Mouse (Mus musculus): Measurements from ENCODE around the gene Sntb2. TPM values are rescaled to one million over a fixed set of nuclear protein-coding genes. Genes with fewer than 3 reads are reported as not detected.
"Not testable (repeated sequence)": the region's sequence is repeated elsewhere in the genome, so short reads cannot be mapped to it uniquely, and the experiment has no call there.

The Sntb2 gene
- total RNA-seq, 2 experiments from 2014 or later: 12.5 to 16.8 TPM

- DNase-seq (ENCODE audit: low spot score in 2 of 2); intact Hi-C loops (cut with DNase I): not testable (repeated sequence)
These were observed 7.4 kb upstream of the Sntb2 start for GRCm38 (mm10) chr8:106928182-106928581.

GRCm38 (mm10) chr8:106929155-106929913 is 6.2 kb upstream of the Sntb2 start:
- intact Hi-C loops (cut with DNase I): no loop called here
- no peak for DNase-seq (ENCODE audit: low spot score in 2 of 2)

DNA sequence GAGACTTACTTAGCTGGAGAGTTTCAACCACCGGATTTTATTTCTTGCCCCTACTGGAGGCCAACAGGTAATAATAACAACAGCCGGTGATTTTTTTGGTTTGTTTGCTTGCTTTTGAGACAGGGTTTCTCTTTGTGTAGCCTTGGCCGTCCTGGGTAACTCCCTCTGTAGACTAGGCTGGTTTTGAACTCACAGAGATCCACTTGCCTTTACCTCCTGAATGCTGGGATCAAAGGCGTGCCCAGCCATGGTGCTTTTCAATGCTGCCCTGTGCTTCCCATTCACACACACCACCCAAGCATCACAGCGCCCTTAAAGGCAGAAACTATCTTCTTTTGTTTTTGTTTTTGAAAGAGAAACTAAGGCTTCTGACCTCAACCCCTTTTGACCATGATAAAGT is 5.6 kb upstream of the Sntb2 start:
- intact Hi-C loops (cut with DNase I): no loop called here

DNA sequence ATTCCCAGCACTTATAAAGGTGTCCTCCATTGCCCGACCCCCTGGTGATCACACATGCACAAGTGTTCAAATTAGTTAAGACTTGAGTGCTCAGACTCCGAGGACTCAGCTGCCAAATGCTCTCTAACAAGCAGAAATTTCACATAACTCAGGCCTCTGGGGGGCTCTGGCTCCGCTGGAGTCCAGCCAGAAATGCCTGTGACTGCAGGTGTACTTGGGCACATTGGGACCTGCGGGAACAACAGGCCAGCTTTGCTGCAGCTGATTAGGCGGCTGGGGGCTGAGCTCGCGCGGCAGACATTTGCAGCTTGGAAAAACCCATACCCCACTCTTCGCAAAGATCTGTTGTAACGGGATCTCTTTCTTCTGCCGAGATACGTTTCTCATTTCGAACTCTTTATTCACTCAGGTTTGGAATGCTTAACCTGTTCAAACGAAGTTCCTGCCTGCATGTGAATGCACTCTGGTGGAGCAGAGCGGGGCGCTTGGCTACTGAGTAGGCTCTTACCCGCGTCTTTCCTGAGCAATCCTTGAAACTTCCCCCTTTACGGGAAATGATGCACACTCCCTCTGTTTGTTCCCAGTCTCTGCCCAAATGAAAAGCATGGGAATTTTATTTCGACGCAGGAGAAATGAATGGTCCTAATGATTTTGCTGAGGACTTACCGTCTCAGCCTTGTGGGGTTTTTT is 3.0 kb upstream of the Sntb2 start:
- intact Hi-C loops (cut with DNase I): no loop called here
- no peak for DNase-seq (ENCODE audit: low spot score in 2 of 2)

More for the DNA sequence above, 5.6 kb upstream of the Sntb2 start:
- no peak for DNase-seq (ENCODE audit: low spot score in 2 of 2)

- DNase-seq (ENCODE audit: low spot score in 2 of 2): no peak
- intact Hi-C loops (cut with DNase I): no loop called here
These were observed 1.9 kb upstream of the Sntb2 start for GRCm38 (mm10) chr8:106933506-106934143.

DNA sequence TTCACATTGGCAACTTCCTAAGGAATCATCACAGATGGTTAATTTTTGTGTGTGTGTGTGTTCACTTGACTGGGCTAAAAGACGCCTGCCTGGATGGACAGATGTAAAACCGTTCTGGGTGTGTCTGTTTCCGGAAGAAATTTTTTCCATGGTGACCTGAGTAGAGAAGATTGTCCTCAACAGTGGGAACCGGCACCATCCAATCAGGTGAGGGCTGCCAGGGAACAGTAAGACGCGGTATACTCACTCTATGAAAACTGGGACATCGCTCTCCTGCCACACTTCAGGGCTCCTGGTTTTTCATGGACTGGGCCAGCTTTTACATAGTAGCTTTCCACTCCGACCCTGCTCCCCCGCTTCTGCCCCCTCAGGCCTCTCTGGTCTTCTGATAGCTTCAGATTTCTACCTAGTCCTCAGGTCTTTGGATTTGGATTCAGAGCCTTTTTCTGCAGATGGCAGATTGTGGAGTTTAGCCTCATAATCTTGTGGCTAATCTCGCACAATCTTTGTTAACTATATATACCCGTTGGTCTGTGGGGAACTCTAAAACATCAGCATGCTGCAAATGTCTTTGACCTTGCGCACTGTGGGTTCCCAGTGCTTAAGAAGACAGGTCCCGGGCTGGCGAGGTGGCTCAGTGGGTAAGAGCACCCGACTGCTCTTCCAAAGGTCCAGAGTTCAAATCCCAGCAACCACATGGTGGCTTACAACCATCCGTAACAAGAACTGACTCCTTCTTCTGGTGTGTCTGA is 1.1 kb upstream of the Sntb2 start:
- intact Hi-C loops (cut with DNase I): no loop called here

GRCm38 (mm10) chr8:106935899-106936477 is 438 bp downstream of the Sntb2 start:
- intact Hi-C loops (cut with DNase I): loop anchor here (2.0 kb wide), 1 partner anchor 45 kb away; no protein-coding TSS in a partner anchor
- peak in 1 of 2 experiments; percentile 35 for DNase-seq (ENCODE audit: low spot score in 2 of 2)

More for the DNA sequence above, 1.1 kb upstream of the Sntb2 start:
- DNase-seq (ENCODE audit: low spot score in 2 of 2): no peak

DNA sequence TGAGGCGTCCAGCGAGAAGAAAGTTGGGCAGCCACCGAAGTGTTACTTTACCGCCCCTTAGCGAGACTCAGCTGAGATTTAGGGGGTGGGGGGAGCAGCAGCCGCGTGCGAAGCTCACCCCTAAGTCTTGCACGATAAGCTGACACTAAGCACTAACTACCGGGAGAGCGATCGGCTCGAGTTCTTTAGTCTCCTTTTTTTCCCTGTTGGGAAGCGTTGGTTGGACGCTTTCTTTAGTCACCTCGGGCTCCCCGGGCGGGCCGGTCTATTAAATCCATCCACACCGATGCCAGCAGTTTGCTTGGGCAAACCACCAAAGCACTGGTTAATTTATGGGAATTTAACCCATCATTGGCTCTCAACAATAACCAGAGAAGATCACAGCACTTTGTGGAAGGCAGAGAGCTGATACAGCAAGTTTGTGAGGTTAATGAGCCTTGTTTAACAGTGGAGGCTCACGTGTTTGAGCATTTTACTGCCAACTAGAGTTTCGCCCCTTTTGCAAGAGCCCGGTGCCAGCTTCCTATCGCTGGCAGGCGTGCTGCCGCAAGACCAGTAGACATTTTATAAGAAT is 1.0 kb downstream of the Sntb2 start:
- DNase-seq (ENCODE audit: low spot score in 2 of 2): peak; percentile 37 to 65
- intact Hi-C loops (cut with DNase I): loop anchor here (2.0 kb wide), 1 partner anchor 44 kb away; no protein-coding TSS in a partner anchor

- peak in 1 of 2 experiments; percentile 12 for DNase-seq (ENCODE audit: low spot score in 2 of 2)
- intact Hi-C loops (cut with DNase I): loop anchor here (2.0 kb wide), 1 partner anchor 44 kb away; no protein-coding TSS in a partner anchor
These were observed 1.7 kb downstream of the Sntb2 start for GRCm38 (mm10) chr8:106937081-106937800.

DNA sequence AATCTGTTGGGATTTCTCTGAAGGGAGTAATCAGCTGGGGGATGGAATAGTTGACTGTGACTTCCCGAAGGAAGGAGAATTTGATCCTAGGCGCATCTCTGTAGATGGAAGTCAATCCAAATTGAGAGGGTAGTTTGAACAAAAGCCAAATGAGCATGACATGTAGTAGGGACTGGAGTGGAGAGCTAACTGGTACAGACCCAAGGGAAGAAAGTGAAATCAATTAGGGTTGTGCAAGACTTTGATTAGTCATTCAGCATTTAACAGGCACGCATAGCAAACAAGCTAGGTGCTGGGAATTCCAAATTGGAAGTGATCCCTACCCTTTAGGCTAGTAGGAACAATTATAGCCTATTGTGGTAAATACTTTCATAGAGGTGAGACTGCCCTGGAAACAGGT is 6.3 kb downstream of the Sntb2 start:
- no peak for DNase-seq (ENCODE audit: low spot score in 2 of 2)
- intact Hi-C loops (cut with DNase I): no loop called here

- intact Hi-C loops (cut with DNase I): no loop called here
- DNase-seq (ENCODE audit: low spot score in 2 of 2): no peak
These were observed 8.4 kb downstream of the Sntb2 start for GRCm38 (mm10) chr8:106943874-106944418.

GRCm38 (mm10) chr8:106944756-106945155 is 9.2 kb downstream of the Sntb2 start:
- intact Hi-C loops (cut with DNase I): loop anchor here (5.0 kb wide), 1 partner anchor 37 kb away; no protein-coding TSS in a partner anchor
- DNase-seq (ENCODE audit: low spot score in 2 of 2): peak in 1 of 2 experiments; percentile 39

DNA sequence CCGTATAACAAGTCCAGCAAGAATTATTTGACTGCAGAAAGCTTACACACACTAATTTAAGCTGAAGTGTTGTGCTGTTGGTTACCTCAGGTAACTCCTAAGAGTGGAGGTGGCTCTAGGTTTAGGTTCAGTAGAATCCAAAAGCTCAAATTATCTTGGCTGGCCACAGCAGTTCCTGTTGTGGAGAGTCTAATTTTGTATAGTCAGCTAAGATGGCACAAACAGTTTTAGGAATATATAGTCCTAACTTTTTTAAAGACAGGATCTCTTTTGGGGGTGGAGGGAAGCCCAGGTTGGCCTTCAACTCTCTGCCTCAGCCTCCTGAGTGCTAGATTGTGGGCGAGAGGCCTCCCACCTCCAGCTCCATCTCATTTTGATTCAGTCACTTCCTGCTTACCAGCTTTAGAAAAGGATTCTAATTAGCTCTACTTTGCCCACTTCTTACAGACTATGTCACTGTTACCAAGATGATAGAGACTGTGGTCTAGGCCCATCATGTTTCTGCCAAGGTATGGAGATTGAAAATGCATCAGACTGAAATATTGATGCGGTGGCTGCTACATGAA is 13.2 kb downstream of the Sntb2 start:
- intact Hi-C loops (cut with DNase I): loop anchor here (5.0 kb wide), 1 partner anchor 41 kb away; no protein-coding TSS in a partner anchor
- peak in 1 of 2 experiments; percentile 74 for DNase-seq (ENCODE audit: low spot score in 2 of 2)

GRCm38 (mm10) chr8:106951707-106952106 is 16.2 kb downstream of the Sntb2 start:
- DNase-seq (ENCODE audit: low spot score in 2 of 2): no peak
- intact Hi-C loops (cut with DNase I): no loop called here

DNA sequence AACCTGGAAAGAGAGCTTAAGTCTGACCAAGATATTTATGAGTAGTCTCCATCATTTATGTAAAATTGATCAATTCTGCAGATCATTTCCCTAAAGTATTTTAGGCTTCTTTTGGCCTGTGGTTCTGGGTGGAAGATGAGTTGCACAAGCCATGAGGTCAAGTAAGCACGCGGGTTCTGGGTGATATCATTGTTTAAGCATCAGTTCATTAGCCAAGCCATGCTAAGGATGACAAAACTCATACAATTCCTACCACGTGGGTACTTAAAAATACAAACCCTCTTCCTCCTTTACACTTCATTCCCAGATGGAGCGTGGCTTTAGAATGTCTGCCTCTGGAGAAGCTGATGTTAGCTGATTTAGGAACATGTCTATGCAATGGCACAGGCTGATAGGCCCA is 18.0 kb downstream of the Sntb2 start:
- intact Hi-C loops (cut with DNase I): no loop called here
- DNase-seq (ENCODE audit: low spot score in 2 of 2): no peak

DNA sequence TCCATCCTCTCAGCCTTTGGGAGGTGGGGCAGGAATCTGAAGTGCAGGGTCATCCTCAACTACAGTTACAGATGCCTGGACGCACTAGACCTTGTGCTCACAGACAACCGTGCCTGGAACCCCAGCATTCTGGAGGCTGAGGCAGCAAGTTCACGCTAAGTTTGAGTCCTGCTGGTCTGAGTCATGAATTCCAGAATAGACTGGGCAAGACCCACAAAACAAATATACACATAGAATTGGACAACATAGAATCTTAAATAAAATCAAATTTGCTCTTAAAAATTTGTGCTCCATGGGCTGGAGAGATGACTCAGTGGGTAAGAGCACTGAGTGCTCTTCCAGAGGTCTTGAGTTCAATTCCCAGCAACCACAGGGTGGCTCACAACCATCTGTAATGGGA is 21.5 kb downstream of the Sntb2 start:
- DNase-seq (ENCODE audit: low spot score in 2 of 2): no peak
- intact Hi-C loops (cut with DNase I): no loop called here

DNA sequence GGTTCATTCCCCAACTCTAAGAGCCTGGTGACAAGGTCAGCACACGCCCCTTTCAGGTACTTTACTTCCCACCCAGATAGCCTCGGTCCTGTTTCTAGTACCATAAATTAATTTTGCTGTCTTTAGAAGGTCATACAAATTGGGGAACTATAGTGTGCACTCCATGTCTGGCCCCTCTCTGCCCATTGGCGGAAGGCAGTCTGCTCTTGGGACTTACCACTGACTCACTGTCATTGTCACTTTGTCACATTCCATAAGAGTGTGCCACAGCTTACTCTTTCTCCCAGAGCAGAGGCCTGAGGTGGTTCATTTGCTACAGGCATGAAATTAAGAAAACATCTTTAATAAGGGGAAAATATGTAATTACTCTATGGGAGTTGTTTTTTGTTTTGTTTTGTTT is 22.7 kb downstream of the Sntb2 start:
- DNase-seq (ENCODE audit: low spot score in 2 of 2): no peak
- intact Hi-C loops (cut with DNase I): no loop called here

GRCm38 (mm10) chr8:106959626-106960025 is 24.1 kb downstream of the Sntb2 start:
- no peak for DNase-seq (ENCODE audit: low spot score in 2 of 2)
- intact Hi-C loops (cut with DNase I): no loop called here
